Comparison of ENCODE assay signal across 10 mouse cellular contexts in genomic region chr2:30618487-30619248, GRCm38 (mm10). TPM values are rescaled to one million over a fixed set of nuclear protein-coding genes. Genes with fewer than 3 reads are reported as not detected.
A peak's percentile ranks its signal among the peaks of the same experiment; 100 is the strongest.
DNase-seq lines count a peak whose midpoint lies in the region; ATAC-seq and TF ChIP-seq lines count a peak whose summit lies in the region.
"Had no signal": no experiment of that assay in that cellular context is flagged by ENCODE, and none has a peak within 500 bp of the region (broad histone marks: within the 10 kb centered on the region; RNA-seq: fewer than 3 reads in every experiment).

No protein-coding gene starts in this region.

- peaks cover 12% of the 10 kb centered on the region for H3K4me1 ChIP-seq in hindbrain, embryonic 16.5 days (ENCODE audit: control insufficient read depth, insufficient read depth, low read depth, low read length)
- H3K4me1 ChIP-seq in hindbrain, postnatal 0 days (ENCODE audit: insufficient read depth, low read length) = peaks cover 12% of the 10 kb centered on the region; the same call in 1 of the 2 replicates
- peaks cover 38% of the 10 kb centered on the region for H3K4me1 ChIP-seq in limb, embryonic 12.5 days (replicated peaks)

- no peak overlapping the region for H3K4me3 ChIP-seq in hindbrain, embryonic 16.5 days (ENCODE audit: low read length)
- no peak overlapping the region for H3K4me3 ChIP-seq in hindbrain, postnatal 0 days (ENCODE audit: low read length)
- no peak overlapping the region for H3K4me3 ChIP-seq in limb, embryonic 12.5 days (replicated peaks)

- ATAC-seq in hindbrain, embryonic 16.5 days = no peak
- ATAC-seq in hindbrain, postnatal 0 days = no peak
- no peak for ATAC-seq in limb, embryonic 12.5 days (ENCODE audit: insufficient number of reproducible peaks, insufficient read depth, low FRiP score, low TSS enrichment, low read depth)
- ATAC-seq in megakaryocyte progenitor cell, adult 5-6 weeks (replicated peaks; ENCODE audit: poor library complexity) = peak; percentile 50; the same call in 1 of the 2 replicates

- H3K9me3 ChIP-seq in hindbrain, embryonic 16.5 days (ENCODE audit: control insufficient read depth, low read length) = no peaks in the 10 kb centered on the region
- no peaks in the 10 kb centered on the region for H3K9me3 ChIP-seq in hindbrain, postnatal 0 days (ENCODE audit: low read length)
- H3K9me3 ChIP-seq in limb, embryonic 12.5 days = no peaks in the 10 kb centered on the region

- peak overlapping the region; percentile 13; the same call in 1 of the 2 replicates for H3K9ac ChIP-seq in hindbrain, embryonic 16.5 days (ENCODE audit: low read depth, low read length)
- no peak overlapping the region for H3K9ac ChIP-seq in hindbrain, postnatal 0 days (replicated peaks; ENCODE audit: low read length)
- H3K9ac ChIP-seq in limb, embryonic 12.5 days (replicated peaks) = no peak overlapping the region

- WGBS in hindbrain, embryonic 16.5 days = 56% methylated on average over 6 of the region's 6 CpGs
- 57% methylated on average over 6 of the region's 6 CpGs for WGBS in hindbrain, postnatal 0 days
- WGBS in limb, embryonic 12.5 days = 58% methylated on average over 6 of the region's 6 CpGs

- intact Hi-C loops in heart, postnatal 14 days (cut with DNase I) = loop anchor here (5.0 kb wide), 1 partner anchor 34 kb away; no protein-coding TSS in a partner anchor

- no peak for TF ChIP-seq CTCF in hindbrain, postnatal 0 days (IDR thresholded peaks at IDR 0.05; ENCODE audit: low read depth)

- peak overlapping the region; percentile 29; the same call in 1 of the 2 replicates for H3K27ac ChIP-seq in hindbrain, embryonic 16.5 days (ENCODE audit: low read depth, low read length)
- no peak overlapping the region for H3K27ac ChIP-seq in hindbrain, postnatal 0 days
- peak overlapping the region; percentile 59; the same call in 1 of the 2 replicates for H3K27ac ChIP-seq in limb, embryonic 12.5 days

- DNase-seq in hindbrain, postnatal 0 days (ENCODE audit: low spot score) = no peak
- peak; percentile 32 to 49 for DNase-seq in heart, postnatal 14 days
- DNase-seq in gastrocnemius, postnatal 10 days = no peak
- no peak for DNase-seq in layer of hippocampus, postnatal 14 days (ENCODE audit: low spot score in 2 of 2)
- no peak for DNase-seq in left cerebral cortex, adult 11 months (ENCODE audit: low spot score)
- DNase-seq: cerebellum, adult 11 months; retina, postnatal 1 day had no signal

- H3K4me2 ChIP-seq in hindbrain, embryonic 16.5 days (ENCODE audit: low read length) = no peak overlapping the region
- H3K4me2 ChIP-seq in hindbrain, postnatal 0 days (ENCODE audit: low read depth, low read length) = no peak overlapping the region
- H3K4me2 ChIP-seq in limb, embryonic 12.5 days = no peak overlapping the region

- no peaks in the 10 kb centered on the region for H3K27me3 ChIP-seq in hindbrain, embryonic 16.5 days (replicated peaks; ENCODE audit: control insufficient read depth, insufficient read depth, low read length)
- H3K27me3 ChIP-seq in hindbrain, postnatal 0 days (ENCODE audit: insufficient read depth, low read length) = no peaks in the 10 kb centered on the region
- no peaks in the 10 kb centered on the region for H3K27me3 ChIP-seq in limb, embryonic 12.5 days

- H3K36me3 ChIP-seq in hindbrain, embryonic 16.5 days (ENCODE audit: control insufficient read depth, insufficient read depth, low read length) = no peaks in the 10 kb centered on the region
- H3K36me3 ChIP-seq in hindbrain, postnatal 0 days (ENCODE audit: insufficient read depth, low read length) = no peaks in the 10 kb centered on the region
- H3K36me3 ChIP-seq in limb, embryonic 12.5 days = no peaks in the 10 kb centered on the region

RNA-seq across cellular contexts. Expression of gene Cstad, which starts 23.8 kb away (rescaled TPM):
- 0.19 and 0.99 TPM in 2 replicates for polyA plus RNA-seq in hindbrain, embryonic 16.5 days (2015; fragmentation: Nextera tagmentation; extraction: Ambion mirVana)
- 1.3 and 4.6 TPM in 2 replicates for total RNA-seq in hindbrain, postnatal 0 days (2014; rRNA removed)
- 0.54 TPM in 1 of 2 replicates, not detected in the other for polyA plus RNA-seq in hindbrain, postnatal 0 days (2015; fragmentation: Nextera tagmentation; extraction: Ambion mirVana)
- 1 to 10 TPM; 1.8 to 3.9 TPM for total RNA-seq in heart, postnatal 14 days (2021)
- polyA plus RNA-seq in limb, embryonic 12.5 days (2016; fragmentation: Nextera tagmentation; extraction: Ambion mirVana) = 0.63 and 1.7 TPM in 2 replicates
- total RNA-seq in megakaryocyte progenitor cell, adult 5-6 weeks (2015) = 1.3 TPM in 1 of 2 replicates, not detected in the other
- not detected in 2 replicates for total RNA-seq in megakaryocyte progenitor cell, adult 5-6 weeks (2017)
- total RNA-seq in gastrocnemius, postnatal 10 days (2021) = 1 to 10 TPM; 5.3 to 5.9 TPM
- 1 to 10 TPM; 7.5 to 9.3 TPM for total RNA-seq in layer of hippocampus, postnatal 14 days (2021)

Comparison
In these comparisons a context has a peak if more than half of its experiments do, and no peak if none do; other contexts are left out.
1. DNase-seq: peak in heart, postnatal 14 days (2 of 2); none in hindbrain, postnatal 0 days (single experiment), gastrocnemius, postnatal 10 days (single experiment), layer of hippocampus, postnatal 14 days (0 of 2) and left cerebral cortex, adult 11 months (single experiment).